Mouse (Mus musculus): ENCODE results near the gene Nrm. TPM values are rescaled to one million over a fixed set of nuclear protein-coding genes. Genes with fewer than 3 reads are reported as not detected.

Gene Nrm
- 3.0 TPM for polyA plus RNA-seq (2015; fragmentation: Illumina TruSeq; extraction: RNeasy Lipid Tissue Mini Kit (QIAGEN cat#74804); ENCODE audit: low read depth, low replicate concordance)

DNA sequence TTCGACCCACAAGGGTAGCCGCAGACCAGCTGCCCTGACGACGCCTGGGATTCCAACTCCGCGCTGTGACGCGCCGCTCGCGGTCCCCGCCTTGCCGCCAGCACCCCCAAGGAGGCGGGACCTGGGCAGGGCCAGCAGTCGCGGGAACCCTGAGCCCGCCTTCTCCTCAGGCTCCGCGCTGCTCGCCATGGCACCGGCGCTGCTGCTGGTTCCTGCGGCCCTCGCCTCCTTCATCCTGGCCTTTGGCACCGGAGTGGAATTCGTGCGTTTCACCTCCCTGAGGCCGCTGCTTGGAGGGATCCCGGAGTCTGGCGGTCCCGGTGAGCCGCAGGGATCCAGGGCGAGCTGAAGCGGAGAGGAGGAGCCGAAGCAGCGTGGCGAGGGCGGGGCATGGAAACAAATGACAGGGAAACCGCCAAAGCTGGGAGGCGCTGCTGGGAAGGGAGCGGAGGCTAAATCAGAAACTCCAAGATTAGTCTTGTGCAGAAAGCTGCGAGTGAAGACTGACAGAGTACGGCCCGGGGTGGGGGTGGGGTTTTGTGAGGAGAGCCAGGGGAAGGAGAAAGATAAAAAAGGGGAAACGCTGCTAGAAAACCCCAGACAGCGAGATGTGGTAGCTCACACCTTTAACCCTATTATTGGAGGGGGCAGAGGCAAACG lies at the start of gene Nrm:
Nrm (plus strand) TSS at position 121 of the 660 bp plus-strand sequence.

DNA sequence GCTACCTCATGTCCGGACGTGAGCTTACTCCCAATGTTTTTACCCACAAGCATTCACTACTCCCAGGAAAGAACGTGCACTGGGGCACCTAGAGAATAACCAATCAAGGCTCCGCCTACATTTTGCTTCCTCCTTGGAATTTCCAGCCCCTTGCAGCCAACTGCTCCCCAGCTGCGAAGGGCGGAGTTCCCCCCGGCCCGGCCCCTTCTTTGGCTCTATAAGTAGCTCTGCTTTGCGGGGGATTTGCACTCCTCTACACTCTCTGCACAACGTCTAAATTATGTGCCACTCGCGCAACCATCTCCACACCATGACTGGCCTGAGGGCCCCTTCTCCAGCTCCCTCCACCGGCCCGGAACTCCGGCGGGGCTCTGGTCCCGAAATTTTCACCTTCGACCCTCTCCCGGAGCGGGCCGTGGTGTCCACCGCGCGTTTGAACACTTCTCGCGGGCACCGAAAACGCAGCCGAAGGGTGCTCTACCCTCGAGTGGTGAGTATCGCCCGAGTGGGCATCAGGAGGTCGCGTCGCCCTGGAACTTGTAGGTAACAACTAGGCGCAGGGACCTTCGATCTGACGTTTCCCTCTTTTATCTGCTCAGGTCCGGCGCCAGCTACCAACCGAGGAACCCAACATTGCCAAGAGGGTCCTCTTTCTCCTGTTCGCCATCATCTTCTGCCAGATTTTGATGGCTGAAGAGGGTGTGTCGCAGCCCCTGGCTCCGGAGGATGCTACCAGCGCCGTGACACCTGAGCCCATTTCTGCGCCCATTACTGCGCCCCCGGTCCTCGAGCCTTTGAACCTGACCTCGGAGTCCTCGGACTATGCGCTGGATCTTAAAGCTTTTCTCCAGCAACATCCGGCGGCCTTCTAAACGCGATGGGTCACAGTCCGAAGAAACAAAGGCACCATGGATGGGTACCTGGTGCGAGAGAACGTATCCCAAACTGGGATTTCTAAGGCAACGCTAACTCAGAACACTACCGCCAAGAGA lies 39.4 kb upstream of the Nrm start, which contains the start of gene Ier3:
Ier3 (plus strand) TSS at position 246 of the 992 bp plus-strand sequence.

DNA sequence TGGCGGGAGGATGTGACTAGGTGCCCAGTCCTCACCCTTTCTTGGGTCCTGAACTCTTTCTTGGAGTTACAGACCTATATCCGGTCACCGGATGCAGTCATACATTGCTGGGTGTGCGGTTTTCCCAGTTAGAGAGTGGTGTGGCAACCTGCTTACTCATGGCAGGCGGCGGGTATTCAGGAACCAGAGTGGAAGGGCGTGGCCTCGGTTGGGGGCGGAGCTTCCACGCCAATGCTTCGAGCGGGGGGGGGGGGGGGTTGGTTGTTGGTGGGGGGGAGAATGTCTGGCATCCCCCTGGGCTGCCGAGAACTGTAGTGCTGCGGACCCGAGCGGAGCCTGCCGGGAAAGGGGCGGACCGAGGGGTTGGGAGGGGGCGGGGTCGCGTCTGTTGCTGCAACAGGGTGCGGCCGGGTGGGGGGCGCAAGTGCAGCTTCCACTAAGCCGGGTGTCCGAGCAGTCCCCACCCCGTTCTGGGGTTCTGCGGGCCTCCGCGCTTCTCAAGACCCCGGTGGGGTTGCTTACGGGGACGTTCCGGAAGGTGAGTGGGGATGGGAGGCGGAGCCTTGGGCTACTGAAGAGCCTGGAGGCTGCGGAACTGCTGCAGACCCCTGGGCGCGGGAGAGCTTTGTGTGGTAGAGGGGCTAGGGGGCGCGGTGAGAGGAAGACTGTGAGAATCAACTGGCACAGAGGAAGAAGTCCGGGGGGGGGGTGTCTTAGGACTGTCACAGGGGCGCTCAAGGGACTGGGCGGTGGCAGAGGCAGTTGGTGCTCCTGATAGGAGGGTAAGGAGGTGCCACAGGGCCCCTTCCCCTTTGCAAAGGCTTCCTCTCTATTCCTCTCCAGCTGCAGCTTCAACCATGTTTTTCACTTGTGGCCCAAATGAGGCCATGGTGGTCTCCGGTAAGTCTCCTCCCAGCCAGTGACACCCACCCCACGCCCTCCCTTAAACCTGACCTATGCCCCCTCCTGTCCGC lies 37.9 kb upstream of the Nrm start, which contains the start of gene Flot1:
Flot1 (plus strand) TSS at position 267 of the 974 bp plus-strand sequence.

DNA sequence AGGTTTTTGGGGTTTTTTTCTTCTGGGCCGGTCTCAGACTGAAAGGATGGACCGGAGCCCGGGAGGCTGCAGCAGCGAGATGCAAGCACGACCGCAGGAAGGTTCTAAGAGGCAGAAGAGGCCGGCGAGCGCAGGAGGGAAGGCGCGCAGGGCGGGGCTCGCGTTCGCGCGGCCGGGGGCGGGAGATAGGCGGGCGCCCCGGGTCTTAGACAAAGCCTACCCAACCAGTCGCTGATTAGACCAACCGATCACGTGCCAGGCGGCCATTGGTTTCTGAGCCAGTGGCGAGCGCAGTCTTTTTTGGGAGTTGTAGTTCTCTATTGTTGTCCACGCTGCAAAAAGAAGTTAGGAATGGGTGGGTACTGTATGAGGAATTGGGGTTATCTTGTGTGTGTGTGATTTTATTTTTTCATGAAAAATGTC lies 23.0 kb upstream of the Nrm start, which contains the start of gene Tubb5:
Tubb5 (minus strand) TSS at position 185 of the 423 bp plus-strand sequence.

DNA sequence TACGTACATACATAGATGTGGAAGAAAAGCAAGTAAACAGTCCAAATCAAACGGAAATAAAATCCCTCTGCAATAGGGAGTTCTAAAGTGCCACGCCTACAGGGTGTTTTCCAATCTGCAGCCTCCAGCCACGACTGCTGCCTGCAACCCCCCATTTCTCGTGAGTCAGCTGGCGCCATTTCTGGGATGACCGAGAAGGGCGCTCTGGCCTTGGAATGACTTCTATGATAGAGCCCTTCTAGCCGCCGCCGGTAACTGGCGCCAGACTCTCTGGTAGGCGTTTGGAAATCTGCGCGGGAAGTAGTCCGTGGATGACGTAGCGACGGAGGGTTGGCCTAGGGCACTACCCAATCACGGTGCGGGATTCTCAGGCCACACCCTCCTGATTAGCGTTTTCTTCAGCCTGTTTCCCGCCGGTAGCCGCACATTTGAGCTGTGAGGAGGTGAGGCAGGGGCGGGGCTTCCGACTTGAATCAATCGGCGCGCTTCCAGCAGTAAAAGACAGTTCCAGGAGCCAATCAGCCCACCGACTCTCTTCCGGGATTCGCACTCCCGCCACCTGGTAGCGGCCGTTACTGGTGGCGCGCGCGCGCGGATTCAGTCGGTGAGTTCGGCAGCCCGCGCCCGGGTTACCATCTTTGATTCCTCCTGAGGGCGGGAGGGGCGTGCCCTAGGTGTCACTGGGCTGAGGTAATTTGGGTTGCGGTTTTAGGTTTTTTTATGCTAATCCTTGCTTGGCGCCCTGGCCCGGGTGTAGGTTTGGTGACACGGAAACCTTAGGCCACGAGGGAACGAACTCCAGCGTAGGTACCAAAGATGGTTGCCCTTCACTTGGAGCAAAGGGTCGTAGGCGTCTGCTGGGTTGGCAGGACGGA lies 19.8 kb upstream of the Nrm start, which contains the start of gene Mdc1:
Mdc1 (plus strand) TSS at position 440 of the 875 bp plus-strand sequence.

DNA sequence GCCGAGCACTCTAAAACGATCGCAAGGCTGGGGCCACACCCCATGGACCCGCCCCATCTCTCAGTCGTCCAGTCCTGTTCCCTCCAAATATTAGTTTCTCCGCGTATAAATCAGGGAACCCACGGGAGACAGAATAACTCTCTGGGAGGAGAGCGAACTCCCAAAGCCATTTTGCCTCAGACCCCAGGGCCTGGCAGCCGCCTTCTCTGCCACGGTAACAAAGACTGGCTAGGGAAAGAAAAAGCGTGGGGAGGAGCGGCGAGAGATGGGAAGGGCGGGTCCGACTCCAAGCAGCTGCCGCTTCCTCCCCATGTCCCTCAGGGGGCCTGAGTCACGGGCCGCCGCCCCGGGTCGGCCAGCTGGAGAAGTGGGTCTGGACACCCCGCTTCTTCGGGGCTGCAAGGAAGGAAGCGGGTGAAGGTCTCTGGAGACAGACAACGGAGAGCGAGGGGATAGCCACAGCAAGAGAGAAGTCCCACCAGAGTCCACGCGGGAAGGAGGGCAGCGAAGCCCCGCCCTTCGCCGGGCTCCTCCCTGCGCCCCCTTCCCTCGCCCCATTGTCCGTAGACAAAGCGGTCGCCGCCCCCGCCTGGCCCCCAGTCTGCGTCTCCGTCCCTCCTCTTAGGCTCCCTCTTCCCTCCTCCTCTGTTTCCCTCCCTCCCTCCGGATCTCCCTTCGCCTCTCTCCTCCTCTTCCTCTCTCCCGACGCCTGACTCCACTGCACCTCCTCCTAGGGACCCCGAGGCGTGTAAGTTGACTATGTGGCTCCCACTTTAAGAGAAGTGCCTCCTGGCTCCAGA lies 4.6 kb downstream of the Nrm start, which contains the start of gene Ppp1r18:
Ppp1r18 (plus strand) TSS at position 113 of the 800 bp plus-strand sequence.

DNA sequence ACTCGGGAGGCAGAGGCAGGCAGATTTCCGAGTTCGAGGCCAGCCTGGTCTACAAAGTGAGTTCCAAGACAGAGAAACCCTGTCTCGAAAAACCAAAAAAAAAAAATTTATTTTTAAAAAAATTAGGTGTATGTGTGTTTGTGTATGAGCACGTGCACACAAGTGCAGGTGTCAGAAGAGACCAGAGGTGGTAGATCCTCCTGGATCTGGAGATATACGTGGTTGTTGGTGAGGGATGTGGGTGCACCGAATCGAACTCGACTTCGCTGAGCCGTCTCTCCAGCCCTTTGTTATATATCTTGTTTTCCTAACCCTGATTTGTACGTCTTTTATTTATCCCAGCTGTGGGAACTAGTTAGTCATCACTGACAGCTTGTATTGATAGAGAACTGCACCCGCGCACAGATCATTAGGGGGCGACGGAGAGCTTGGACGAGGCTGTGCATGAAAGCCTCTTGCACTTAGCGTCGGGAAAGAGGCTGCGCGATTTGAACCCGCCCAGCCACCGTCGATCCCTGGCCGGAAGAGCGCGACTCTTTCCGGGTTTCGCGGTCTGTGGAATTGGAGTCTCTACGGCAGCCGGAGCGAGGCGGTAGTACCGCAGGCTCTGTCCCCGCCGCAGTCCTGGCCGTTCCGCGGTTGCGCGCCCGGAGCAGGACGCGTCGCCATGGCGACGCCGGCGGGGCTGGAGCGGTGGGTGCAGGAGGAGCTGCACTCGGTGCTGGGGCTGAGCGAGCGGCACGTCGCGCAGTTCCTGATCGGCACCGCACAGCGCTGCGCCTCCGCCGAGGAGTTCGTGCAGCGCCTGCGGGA lies 18.3 kb downstream of the Nrm start, which contains the start of gene Dhx16:
Dhx16 (plus strand) TSS at position 575 of the 813 bp plus-strand sequence.

DNA sequence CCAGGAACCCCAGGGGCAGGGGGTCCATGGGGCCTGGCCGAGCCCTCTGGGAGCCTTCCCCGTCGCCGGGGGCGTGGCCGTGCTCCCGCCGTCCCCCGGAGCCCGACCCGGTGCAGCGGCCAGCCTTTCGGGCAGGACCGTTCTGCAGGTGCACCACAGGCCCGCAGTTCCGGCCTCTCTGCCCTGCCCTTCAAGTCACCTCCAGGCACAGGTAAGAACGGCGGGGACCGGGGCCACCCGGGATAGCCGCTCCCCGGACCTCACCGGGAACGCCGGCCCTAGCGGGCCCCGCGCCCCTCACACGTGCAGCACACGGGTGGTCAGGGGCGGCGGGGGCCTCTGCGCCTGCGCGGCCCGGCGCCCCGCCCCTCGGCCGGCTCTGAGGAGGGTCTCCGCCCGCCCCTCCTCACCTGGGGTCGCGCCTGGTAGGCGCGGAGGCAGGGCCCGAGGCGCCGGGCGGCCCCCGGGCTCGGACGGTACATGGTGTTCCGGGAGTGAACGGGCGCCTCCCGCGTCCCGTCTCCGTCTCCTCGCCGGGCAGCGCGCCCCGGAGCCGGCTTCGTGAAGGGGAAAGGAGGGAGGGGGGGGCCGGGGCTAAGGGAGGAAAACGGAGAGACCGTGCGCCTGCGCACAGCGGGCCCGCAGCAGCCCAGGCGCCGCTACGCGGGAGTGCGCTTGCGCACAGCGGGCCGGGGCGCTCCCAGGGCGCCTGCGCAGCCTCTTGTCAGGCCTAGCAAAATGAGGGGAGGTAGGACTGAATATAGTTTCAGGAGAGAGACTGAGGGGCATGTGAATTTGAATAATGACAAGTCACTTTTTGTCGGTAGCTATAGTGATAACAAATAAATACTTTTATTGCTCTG lies 35.9 kb downstream of the Nrm start, which contains the start of gene 2310061I04Rik:
2310061I04Rik (minus strand) TSS at position 651 of the 863 bp plus-strand sequence.

DNA sequence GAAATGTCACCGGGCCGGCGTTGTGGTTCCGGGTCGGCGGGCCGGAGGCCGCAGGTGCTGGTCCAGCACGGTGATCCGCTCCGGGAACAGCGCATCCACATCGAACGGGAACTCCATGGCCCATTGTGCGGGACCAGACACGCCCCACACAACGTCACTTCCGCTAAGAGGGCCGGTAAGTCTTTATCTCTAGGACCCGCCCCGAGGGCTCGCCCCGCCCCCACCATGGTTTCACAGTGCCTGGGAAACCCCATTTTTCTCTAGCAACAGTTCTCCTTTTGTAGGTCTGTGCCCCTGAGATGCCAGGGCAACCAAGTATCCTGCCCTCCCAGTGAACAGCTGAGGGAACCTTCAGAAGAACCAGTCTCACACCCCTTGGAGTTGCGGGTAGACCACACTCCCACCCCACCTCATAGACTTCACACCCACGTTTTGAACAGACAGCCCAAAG lies 48.8 kb downstream of the Nrm start, which contains the start of gene Atat1:
Atat1 (minus strand) TSS at position 157 of the 451 bp plus-strand sequence.

Other genes starting within 250 kb of the Nrm start
- gene Gm9573, start 234.7 kb upstream of the Nrm start, polyA plus RNA-seq (2015; fragmentation: Illumina TruSeq; extraction: RNeasy Lipid Tissue Mini Kit (QIAGEN cat#74804); ENCODE audit: low read depth, low replicate concordance), result not detected
- gene Mucl3, start 217.6 kb upstream of the Nrm start, polyA plus RNA-seq (2015; fragmentation: Illumina TruSeq; extraction: RNeasy Lipid Tissue Mini Kit (QIAGEN cat#74804); ENCODE audit: low read depth, low replicate concordance), result not detected
- 20.2 TPM for gene Vars2, start 193.7 kb upstream of the Nrm start, polyA plus RNA-seq (2015; fragmentation: Illumina TruSeq; extraction: RNeasy Lipid Tissue Mini Kit (QIAGEN cat#74804); ENCODE audit: low read depth, low replicate concordance)
- 19.8 TPM for gene Gtf2h4, start 187.6 kb upstream of the Nrm start, polyA plus RNA-seq (2015; fragmentation: Illumina TruSeq; extraction: RNeasy Lipid Tissue Mini Kit (QIAGEN cat#74804); ENCODE audit: low read depth, low replicate concordance)
- 52.9 TPM for gene Ddr1, start 156.7 kb upstream of the Nrm start, polyA plus RNA-seq (2015; fragmentation: Illumina TruSeq; extraction: RNeasy Lipid Tissue Mini Kit (QIAGEN cat#74804); ENCODE audit: low read depth, low replicate concordance)
- gene Ier3, start 39.6 kb upstream of the Nrm start, polyA plus RNA-seq (2015; fragmentation: Illumina TruSeq; extraction: RNeasy Lipid Tissue Mini Kit (QIAGEN cat#74804); ENCODE audit: low read depth, low replicate concordance), result 14.8 TPM
- gene Flot1, start 38.1 kb upstream of the Nrm start, polyA plus RNA-seq (2015; fragmentation: Illumina TruSeq; extraction: RNeasy Lipid Tissue Mini Kit (QIAGEN cat#74804); ENCODE audit: low read depth, low replicate concordance), result 140 TPM
- 402 TPM for gene Tubb5, start 23.0 kb upstream of the Nrm start, polyA plus RNA-seq (2015; fragmentation: Illumina TruSeq; extraction: RNeasy Lipid Tissue Mini Kit (QIAGEN cat#74804); ENCODE audit: low read depth, low replicate concordance)
- 7.9 TPM for gene Mdc1, start 19.8 kb upstream of the Nrm start, polyA plus RNA-seq (2015; fragmentation: Illumina TruSeq; extraction: RNeasy Lipid Tissue Mini Kit (QIAGEN cat#74804); ENCODE audit: low read depth, low replicate concordance)
- 8.6 TPM for gene Ppp1r18, start 4.3 kb downstream of the Nrm start, polyA plus RNA-seq (2015; fragmentation: Illumina TruSeq; extraction: RNeasy Lipid Tissue Mini Kit (QIAGEN cat#74804); ENCODE audit: low read depth, low replicate concordance)
- 27.2 TPM for gene Dhx16, start 18.5 kb downstream of the Nrm start, polyA plus RNA-seq (2015; fragmentation: Illumina TruSeq; extraction: RNeasy Lipid Tissue Mini Kit (QIAGEN cat#74804); ENCODE audit: low read depth, low replicate concordance)
- 90.2 TPM for gene 2310061I04Rik, start 36.1 kb downstream of the Nrm start, polyA plus RNA-seq (2015; fragmentation: Illumina TruSeq; extraction: RNeasy Lipid Tissue Mini Kit (QIAGEN cat#74804); ENCODE audit: low read depth, low replicate concordance)
- gene Atat1, start 48.8 kb downstream of the Nrm start, polyA plus RNA-seq (2015; fragmentation: Illumina TruSeq; extraction: RNeasy Lipid Tissue Mini Kit (QIAGEN cat#74804); ENCODE audit: low read depth, low replicate concordance), result 53.4 TPM
- gene Mrps18b, start 55.1 kb downstream of the Nrm start, polyA plus RNA-seq (2015; fragmentation: Illumina TruSeq; extraction: RNeasy Lipid Tissue Mini Kit (QIAGEN cat#74804); ENCODE audit: low read depth, low replicate concordance), result 53.1 TPM
- 30.3 TPM for gene Ppp1r10, start 55.1 kb downstream of the Nrm start, polyA plus RNA-seq (2015; fragmentation: Illumina TruSeq; extraction: RNeasy Lipid Tissue Mini Kit (QIAGEN cat#74804); ENCODE audit: low read depth, low replicate concordance)
- gene Abcf1, start 108.4 kb downstream of the Nrm start, polyA plus RNA-seq (2015; fragmentation: Illumina TruSeq; extraction: RNeasy Lipid Tissue Mini Kit (QIAGEN cat#74804); ENCODE audit: low read depth, low replicate concordance), result 64.4 TPM
- 131 TPM for gene Gnl1, start 118.5 kb downstream of the Nrm start, polyA plus RNA-seq (2015; fragmentation: Illumina TruSeq; extraction: RNeasy Lipid Tissue Mini Kit (QIAGEN cat#74804); ENCODE audit: low read depth, low replicate concordance)
- 28.9 TPM for gene Prr3, start 118.9 kb downstream of the Nrm start, polyA plus RNA-seq (2015; fragmentation: Illumina TruSeq; extraction: RNeasy Lipid Tissue Mini Kit (QIAGEN cat#74804); ENCODE audit: low read depth, low replicate concordance)
- gene H2-T24, start 159.2 kb downstream of the Nrm start, polyA plus RNA-seq (2015; fragmentation: Illumina TruSeq; extraction: RNeasy Lipid Tissue Mini Kit (QIAGEN cat#74804); ENCODE audit: low read depth, low replicate concordance), result 2.6 TPM
- 26.7 TPM for gene H2-T23, start 171.5 kb downstream of the Nrm start, polyA plus RNA-seq (2015; fragmentation: Illumina TruSeq; extraction: RNeasy Lipid Tissue Mini Kit (QIAGEN cat#74804); ENCODE audit: low read depth, low replicate concordance)
- gene H2-T22, start 181.4 kb downstream of the Nrm start, polyA plus RNA-seq (2015; fragmentation: Illumina TruSeq; extraction: RNeasy Lipid Tissue Mini Kit (QIAGEN cat#74804); ENCODE audit: low read depth, low replicate concordance), result 35.7 TPM
- not detected for gene Gm6034, start 181.6 kb downstream of the Nrm start, polyA plus RNA-seq (2015; fragmentation: Illumina TruSeq; extraction: RNeasy Lipid Tissue Mini Kit (QIAGEN cat#74804); ENCODE audit: low read depth, low replicate concordance)
- gene Gm11127, start 197.1 kb downstream of the Nrm start, polyA plus RNA-seq (2015; fragmentation: Illumina TruSeq; extraction: RNeasy Lipid Tissue Mini Kit (QIAGEN cat#74804); ENCODE audit: low read depth, low replicate concordance), result 0.46 TPM